Mouse (Mus musculus) CD4-positive, CD25-positive, alpha-beta regulatory T cell, adult 4 months (primary cell): ENCODE results near the gene Erich3. TPM values are rescaled to one million over a fixed set of nuclear protein-coding genes. Genes with fewer than 3 reads are reported as not detected.
"Not testable (repeated sequence)": the region's sequence is repeated elsewhere in the genome, so short reads cannot be mapped to it uniquely, and the experiment has no call there.

Experiments
- ATAC-seq: one replicate; pipeline ENCODE4 v1.8.0; 2017
- polyA plus RNA-seq, 2 experiments: library from polyadenylated mRNA; unstranded; fragments of 100-300 nt; shearing (Covaris generic); gene quantifications; one replicate each; pipeline ENCODE4 v1.2.1; 2017

The Erich3 gene
- polyA plus RNA-seq, result not detected

- ATAC-seq, result no peak
These were observed at the start of gene Erich3 for GRCm38 (mm10) chr3:154663545-154663944. Erich3 (plus strand) TSS chr3:154663859.

DNA sequence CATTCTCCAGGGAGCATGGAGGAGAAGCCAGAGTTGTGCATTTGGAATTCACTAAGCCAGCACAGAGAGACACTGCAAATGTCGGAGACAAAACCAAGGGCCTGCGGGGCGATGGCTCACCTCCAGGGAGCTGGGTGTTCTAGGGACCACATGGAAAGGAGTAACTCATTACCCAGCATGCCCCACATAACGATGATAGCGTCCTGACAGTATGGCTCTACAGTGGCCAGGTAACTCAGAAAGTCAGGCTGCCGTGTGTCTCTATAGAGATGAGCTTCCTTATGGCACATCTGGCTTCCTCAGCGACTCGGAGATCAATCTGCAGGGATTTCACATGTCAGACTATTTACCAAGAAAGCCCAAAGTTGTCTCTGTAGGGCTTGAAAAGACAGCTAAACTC lies 48.9 kb upstream of the Erich3 start:
- ATAC-seq, result no peak

- no peak for ATAC-seq
These were observed 48.4 kb upstream of the Erich3 start for GRCm38 (mm10) chr3:154615304-154615703.

GRCm38 (mm10) chr3:154616106-154616505 lies 47.6 kb upstream of the Erich3 start:
- no peak for ATAC-seq

GRCm38 (mm10) chr3:154628284-154628683 lies 35.4 kb upstream of the Erich3 start:
- ATAC-seq, result no peak

- not testable (repeated sequence) for ATAC-seq
These were observed 32.4 kb upstream of the Erich3 start for GRCm38 (mm10) chr3:154631281-154631680.

- no peak for ATAC-seq
These were observed 30.6 kb upstream of the Erich3 start for GRCm38 (mm10) chr3:154633091-154633490.

- ATAC-seq, result peak; percentile 41
These were observed 16.8 kb upstream of the Erich3 start for GRCm38 (mm10) chr3:154646638-154647442.

- no peak for ATAC-seq
These were observed 16.2 kb upstream of the Erich3 start for GRCm38 (mm10) chr3:154647443-154647780.

- no peak for ATAC-seq
These were observed 14.0 kb upstream of the Erich3 start for GRCm38 (mm10) chr3:154649411-154650285.

DNA sequence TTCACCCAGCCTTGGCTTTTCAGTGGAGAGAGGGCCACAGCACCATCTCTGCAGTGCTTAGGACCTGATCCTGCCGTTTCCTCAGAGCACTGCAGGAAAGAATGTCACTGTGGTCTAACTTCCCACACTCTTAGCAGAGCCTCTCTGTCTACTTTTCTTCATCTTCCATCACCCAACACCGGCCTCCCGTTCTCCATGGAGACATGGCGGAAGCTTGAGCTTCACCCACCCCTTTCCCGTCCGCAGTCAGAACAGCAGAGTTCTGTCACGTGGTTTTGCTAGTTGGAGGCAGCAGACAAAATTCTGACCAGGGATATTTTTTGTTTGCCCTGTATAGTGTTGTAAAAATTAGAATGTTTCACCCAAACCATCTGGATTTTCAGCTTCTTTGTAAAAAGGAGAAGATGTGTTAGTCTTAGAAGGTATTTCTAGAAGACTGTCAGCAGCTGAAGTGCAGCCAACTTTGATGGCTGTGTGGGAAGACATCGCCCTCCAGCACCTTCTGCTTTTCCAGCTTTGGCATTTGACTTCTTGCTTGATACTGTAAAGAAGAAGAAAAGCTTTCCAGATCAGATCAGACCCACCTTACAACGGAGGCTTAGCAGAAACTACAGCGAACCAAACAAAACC lies 12.4 kb upstream of the Erich3 start:
- no peak for ATAC-seq

GRCm38 (mm10) chr3:154652581-154653420 lies 10.9 kb upstream of the Erich3 start:
- ATAC-seq, result no peak

GRCm38 (mm10) chr3:154653454-154653853 lies 10.2 kb upstream of the Erich3 start:
- no peak for ATAC-seq

DNA sequence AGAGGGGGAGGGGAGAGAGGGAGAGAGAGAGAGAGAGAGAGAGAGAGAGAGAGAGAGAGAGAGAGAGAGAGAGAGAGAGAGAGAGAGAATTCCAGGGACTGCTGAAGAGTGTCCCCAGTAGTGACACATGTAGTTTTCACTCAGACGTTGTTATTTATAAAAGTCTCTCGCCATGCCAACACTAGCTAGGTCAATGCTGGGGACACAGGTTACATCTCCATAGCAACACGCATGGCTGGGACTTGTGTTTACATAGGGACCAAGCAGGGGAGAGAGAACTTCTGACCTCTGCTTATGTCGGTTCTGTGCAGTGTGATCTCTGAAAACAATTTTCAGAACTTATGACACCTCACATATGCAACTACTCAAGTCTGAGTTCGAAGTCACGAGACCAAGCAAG lies 9.4 kb upstream of the Erich3 start:
- ATAC-seq, result no peak

GRCm38 (mm10) chr3:154654901-154655300 lies 8.8 kb upstream of the Erich3 start:
- no peak for ATAC-seq

GRCm38 (mm10) chr3:154655711-154656110 lies 7.9 kb upstream of the Erich3 start:
- ATAC-seq, result no peak

- no peak for ATAC-seq
These were observed 420 bp downstream of the Erich3 start for GRCm38 (mm10) chr3:154663976-154664581.

DNA sequence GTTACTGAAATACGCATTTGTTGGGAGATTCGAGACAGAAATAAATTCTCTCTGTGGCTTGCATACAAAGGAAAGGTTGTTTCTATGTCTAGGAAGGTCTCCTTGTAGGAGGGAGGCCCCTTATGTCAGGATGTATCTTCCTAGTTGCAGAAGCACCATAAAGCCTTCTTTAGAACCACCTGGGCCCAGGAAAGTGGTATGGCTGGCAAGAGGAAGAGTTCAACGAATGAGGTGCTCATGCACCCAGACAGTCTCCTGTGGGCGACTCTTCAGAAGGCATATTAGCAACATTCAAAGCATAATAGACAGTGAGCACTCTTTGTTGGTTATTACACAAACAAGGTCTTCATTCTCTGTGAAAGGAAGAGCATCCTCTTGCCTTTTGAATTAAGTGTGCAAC lies 977 bp downstream of the Erich3 start:
- no peak for ATAC-seq

GRCm38 (mm10) chr3:154668485-154668884 lies 4.8 kb downstream of the Erich3 start:
- no peak for ATAC-seq

- no peak for ATAC-seq
These were observed 6.9 kb downstream of the Erich3 start for GRCm38 (mm10) chr3:154670584-154670983.

- ATAC-seq, result no peak
These were observed 7.4 kb downstream of the Erich3 start for GRCm38 (mm10) chr3:154671013-154671412.

GRCm38 (mm10) chr3:154673326-154673725 lies 9.7 kb downstream of the Erich3 start:
- no peak for ATAC-seq
